Mouse (Mus musculus) right cerebral cortex, adult 2 months (tissue): ENCODE measurements around the gene Rnase13.
"Not testable (repeated sequence)": the region's sequence is repeated elsewhere in the genome, so short reads cannot be mapped to it uniquely, and the experiment has no call there.

Source experiments
- DNase-seq, 2 experiments: peaks; one replicate each; pipeline ENCODE4 v3.0.0; 2021 to 2022; ENCODE audit warnings: low spot score in 2 of 2

Rnase13 gene

GRCm38 (mm10) chr14:51922571-51922865 lies at the start of gene Rnase13:
TSS of gene Rnase13 (minus strand) at chr14:51922773.
- DNase-seq: no peak

- no peak for DNase-seq
Observed at GRCm38 (mm10) chr14:51967400-51967799, 44.8 kb upstream of the Rnase13 start.

- DNase-seq: peak in 1 of 2 experiments; percentile 5
Observed at GRCm38 (mm10) chr14:51960316-51960715, 37.7 kb upstream of the Rnase13 start.

- DNase-seq: no peak
Observed at GRCm38 (mm10) chr14:51943336-51943735, 20.8 kb upstream of the Rnase13 start.

- no peak for DNase-seq
Observed at GRCm38 (mm10) chr14:51942236-51942635, 19.7 kb upstream of the Rnase13 start.

GRCm38 (mm10) chr14:51941577-51941976 lies 19.0 kb upstream of the Rnase13 start:
- no peak for DNase-seq

GRCm38 (mm10) chr14:51940944-51941560 lies 18.5 kb upstream of the Rnase13 start:
- no peak for DNase-seq

GRCm38 (mm10) chr14:51939005-51939404 lies 16.4 kb upstream of the Rnase13 start:
- DNase-seq: no peak

GRCm38 (mm10) chr14:51932092-51933020 lies 9.8 kb upstream of the Rnase13 start:
- no peak for DNase-seq

- peak; percentile 70 to 73 for DNase-seq
Observed at GRCm38 (mm10) chr14:51930824-51931223, 8.3 kb upstream of the Rnase13 start.

- DNase-seq: no peak
Observed at GRCm38 (mm10) chr14:51929968-51930367, 7.4 kb upstream of the Rnase13 start.

GRCm38 (mm10) chr14:51929309-51929943 lies 6.9 kb upstream of the Rnase13 start:
- peak; percentile 55 to 66 for DNase-seq

- not testable (repeated sequence) for DNase-seq
Observed at GRCm38 (mm10) chr14:51926930-51927329, 4.4 kb upstream of the Rnase13 start.

- no peak for DNase-seq
Observed at GRCm38 (mm10) chr14:51923492-51923891, 919 bp upstream of the Rnase13 start.

- no peak for DNase-seq
Observed at GRCm38 (mm10) chr14:51922910-51923309, 337 bp upstream of the Rnase13 start.

- DNase-seq: peak; percentile 33 to 56
Observed at GRCm38 (mm10) chr14:51921759-51922570, 608 bp downstream of the Rnase13 start.

- DNase-seq: no peak
Observed at GRCm38 (mm10) chr14:51918966-51919365, 3.6 kb downstream of the Rnase13 start.

- DNase-seq: no peak
Observed at GRCm38 (mm10) chr14:51918125-51918524, 4.4 kb downstream of the Rnase13 start, which contains the start of gene Tppp2. TSS of gene Tppp2 (plus strand) at chr14:51918425.

- no peak for DNase-seq
Observed at GRCm38 (mm10) chr14:51916539-51916938, 6.0 kb downstream of the Rnase13 start.

GRCm38 (mm10) chr14:51915030-51915429 lies 7.5 kb downstream of the Rnase13 start:
- no peak for DNase-seq

GRCm38 (mm10) chr14:51913960-51914762 lies 8.4 kb downstream of the Rnase13 start, which contains the start of gene Ndrg2:
TSS of gene Ndrg2 (minus strand) at chr14:51914158.
- peak; percentile 62 to 70 for DNase-seq
